Mouse (Mus musculus) liver, embryonic 14.5 days (tissue): Measurements from ENCODE around the gene Dnmt3a.

Source experiments
- CTCF ChIP-seq: IDR thresholded peaks from 2 replicates; pipeline ENCODE4 v1.5.1; 2016; ENCODE audit warnings: antibody characterized with exemption, low read depth, control low read depth
- EP300 ChIP-seq: IDR thresholded peaks from 2 replicates; pipeline ENCODE4 v1.6.1; 2016; ENCODE audit warnings: antibody characterized with exemption, low read depth

DNA sequence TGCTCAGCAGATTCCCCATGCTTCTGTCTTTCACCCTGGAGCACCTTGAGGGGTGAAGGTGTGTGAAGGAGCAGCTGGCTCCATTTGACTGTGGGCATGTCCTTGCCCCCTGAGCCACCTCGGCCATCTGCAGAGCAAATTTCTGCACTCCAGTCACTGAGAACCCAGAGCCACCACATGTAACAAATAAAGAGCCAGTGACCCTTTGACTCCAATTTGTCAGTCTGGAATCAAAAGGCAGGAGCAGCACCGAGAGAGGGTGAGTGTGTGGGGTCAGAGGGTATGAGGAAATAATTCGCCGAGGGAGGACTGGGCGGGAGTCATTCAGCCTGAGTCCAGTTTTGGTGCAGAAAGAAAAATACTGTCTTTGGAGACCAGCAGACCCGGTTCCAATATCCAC lies 44.9 kb downstream of the Dnmt3a start:
- TF ChIP-seq EP300 (no peak), CTCF (no peak)
